In genomic region chr2:26634629-26635488, GRCm38 (mm10) we compare ENCODE assay signal across 10 mouse cellular contexts. TPM values are rescaled to one million over a fixed set of nuclear protein-coding genes. Genes with fewer than 3 reads are reported as not detected.
DNase-seq lines count a peak whose midpoint lies in the region; ATAC-seq lines count a peak whose summit lies in the region.
"Had no signal": no experiment of that assay in that cellular context is flagged by ENCODE, and none has a peak within 500 bp of the region (broad histone marks: within the 10 kb centered on the region; RNA-seq: fewer than 3 reads in every experiment).

No protein-coding gene starts in this region.

- no peak for DNase-seq in kidney, adult 9 months
- DNase-seq in kidney, postnatal 36 days: peak; percentile 29 to 55
- no peak for DNase-seq in layer of hippocampus, adult 9-11 months
- no peak for DNase-seq in cerebellum, adult 11 months
- DNase-seq: heart, postnatal 4 days had no signal

- 61% methylated on average over 12 of the region's 12 CpGs for WGBS in kidney, embryonic 16.5 days
- WGBS in midbrain, embryonic 15.5 days: 70% methylated on average over 12 of the region's 12 CpGs

- no peak overlapping the region for H3K9ac ChIP-seq in kidney, embryonic 16.5 days (replicated peaks; ENCODE audit: low read length)
- H3K9ac ChIP-seq in midbrain, embryonic 15.5 days: no peak overlapping the region

- no peak overlapping the region for H3K4me2 ChIP-seq in kidney, embryonic 16.5 days (replicated peaks; ENCODE audit: low read depth, low read length)
- no peak overlapping the region for H3K4me2 ChIP-seq in midbrain, embryonic 15.5 days

- peaks cover 44% of the 10 kb centered on the region for H3K36me3 ChIP-seq in kidney, embryonic 16.5 days (ENCODE audit: insufficient read depth, low read length)
- peaks cover 31% of the 10 kb centered on the region for H3K36me3 ChIP-seq in midbrain, embryonic 15.5 days (replicated peaks)

- H3K4me1 ChIP-seq in kidney, embryonic 16.5 days (ENCODE audit: insufficient read depth, low read length): peaks cover 35% of the 10 kb centered on the region
- peaks cover 10% of the 10 kb centered on the region for H3K4me1 ChIP-seq in brown adipose tissue, adult 24 weeks (ENCODE audit: control insufficient read depth, insufficient read depth, insufficient read length, low read length)
- peaks cover 82% of the 10 kb centered on the region for H3K4me1 ChIP-seq in midbrain, embryonic 15.5 days

- no peak overlapping the region for H3K4me3 ChIP-seq in kidney, embryonic 16.5 days (ENCODE audit: low read length)
- H3K4me3 ChIP-seq in brown adipose tissue, adult 24 weeks (ENCODE audit: insufficient read depth, low read depth, low read length): no peak overlapping the region
- H3K4me3 ChIP-seq in midbrain, embryonic 15.5 days: no peak overlapping the region

- no peaks in the 10 kb centered on the region for H3K27me3 ChIP-seq in kidney, embryonic 16.5 days (ENCODE audit: insufficient read depth, low read length)
- H3K27me3 ChIP-seq in midbrain, embryonic 15.5 days (replicated peaks): no peaks in the 10 kb centered on the region

- ATAC-seq in kidney, embryonic 16.5 days (ENCODE audit: low FRiP score, low TSS enrichment): 0 out of 2 replicates have a peak, but pooled peaks have one; percentile 8
- no peak for ATAC-seq in midbrain, embryonic 15.5 days (replicated peaks)
- ATAC-seq: activated CD4-positive, CD25-positive, alpha-beta regulatory T cell, adult 4 months; forebrain, embryonic 14.5 days had no signal

- H3K27ac ChIP-seq in kidney, embryonic 16.5 days (ENCODE audit: low read length): peak overlapping the region; percentile 20; the same call in 1 of the 2 replicates
- H3K27ac ChIP-seq in brown adipose tissue, adult 24 weeks (replicated peaks; ENCODE audit: low read depth, low read length): 0 out of 2 replicates have a peak overlapping the region, but pooled peaks have one; percentile 3
- peak overlapping the region; percentile 1; the same call in 1 of the 2 replicates for H3K27ac ChIP-seq in midbrain, embryonic 15.5 days

- no peaks in the 10 kb centered on the region for H3K9me3 ChIP-seq in kidney, embryonic 16.5 days (ENCODE audit: low read length)
- H3K9me3 ChIP-seq in midbrain, embryonic 15.5 days: no peaks in the 10 kb centered on the region

RNA-seq across cellular contexts. Expression of gene Fam69b, which starts 6.6 kb away (rescaled TPM):
- 39.3 and 40.3 TPM in 2 replicates for polyA plus RNA-seq in kidney, embryonic 16.5 days (2015; fragmentation: Nextera tagmentation; extraction: Ambion mirVana)
- 24.4 and 49.4 TPM in 2 replicates for polyA plus RNA-seq in brown adipose tissue, adult 24 weeks (2012; ENCODE audit: insufficient read depth, insufficient read length, missing spikeins)
- polyA plus RNA-seq in midbrain, embryonic 15.5 days (2015; fragmentation: Nextera tagmentation; extraction: Ambion mirVana): 164 and 168 TPM in 2 replicates

RNA-seq across cellular contexts. Expression of gene Agpat2, which starts 30.6 kb away (rescaled TPM):
- 53.0 and 57.0 TPM in 2 replicates for polyA plus RNA-seq in kidney, embryonic 16.5 days (2015; fragmentation: Nextera tagmentation; extraction: Ambion mirVana)
- 2,029 and 2,407 TPM in 2 replicates for polyA plus RNA-seq in brown adipose tissue, adult 24 weeks (2012; ENCODE audit: insufficient read depth, insufficient read length, missing spikeins)
- 4.6 and 6.7 TPM in 2 replicates for polyA plus RNA-seq in midbrain, embryonic 15.5 days (2015; fragmentation: Nextera tagmentation; extraction: Ambion mirVana)

RNA-seq across cellular contexts. Expression of gene Lcn4, which starts 36.2 kb away (rescaled TPM):
- not detected in 2 replicates for polyA plus RNA-seq in kidney, embryonic 16.5 days (2015; fragmentation: Nextera tagmentation; extraction: Ambion mirVana)
- not detected in 2 replicates for polyA plus RNA-seq in brown adipose tissue, adult 24 weeks (2012; ENCODE audit: insufficient read depth, insufficient read length, missing spikeins)
- not detected in 2 replicates for polyA plus RNA-seq in midbrain, embryonic 15.5 days (2015; fragmentation: Nextera tagmentation; extraction: Ambion mirVana)
- polyA plus RNA-seq: forebrain, embryonic 14.5 days had no signal

RNA-seq across cellular contexts. Expression of gene Gm20532, which starts 48.4 kb away (rescaled TPM):
- polyA plus RNA-seq in kidney, embryonic 16.5 days (2015; fragmentation: Nextera tagmentation; extraction: Ambion mirVana): not detected in 2 replicates
- polyA plus RNA-seq in brown adipose tissue, adult 24 weeks (2012; ENCODE audit: insufficient read depth, insufficient read length, missing spikeins): not detected in 2 replicates
- not detected in 2 replicates for polyA plus RNA-seq in midbrain, embryonic 15.5 days (2015; fragmentation: Nextera tagmentation; extraction: Ambion mirVana)
- polyA plus RNA-seq: activated CD4-positive, CD25-positive, alpha-beta regulatory T cell, adult 4 months; forebrain, embryonic 14.5 days had no signal

RNA-seq across cellular contexts. Expression of gene Egfl7, which starts 55.0 kb away (rescaled TPM):
- polyA plus RNA-seq in kidney, embryonic 16.5 days (2015; fragmentation: Nextera tagmentation; extraction: Ambion mirVana): 257 and 266 TPM in 2 replicates
- polyA plus RNA-seq in brown adipose tissue, adult 24 weeks (2012; ENCODE audit: insufficient read depth, insufficient read length, missing spikeins): 75.5 and 80.4 TPM in 2 replicates
- polyA plus RNA-seq in midbrain, embryonic 15.5 days (2015; fragmentation: Nextera tagmentation; extraction: Ambion mirVana): 71.8 and 75.7 TPM in 2 replicates

Comparison
In these comparisons a context has a peak if more than half of its experiments do, and no peak if none do; other contexts are left out.
1. DNase-seq: peak in kidney, postnatal 36 days (2 of 2); none in kidney, adult 9 months (single experiment), layer of hippocampus, adult 9-11 months (single experiment) and cerebellum, adult 11 months (single experiment).
2. RNA of gene Agpat2, which starts 30.6 kb away (polyA plus RNA-seq): 2,029 to 2,407 TPM in brown adipose tissue, adult 24 weeks; 53.0 to 57.0 TPM in kidney, embryonic 16.5 days and 4.6 to 6.7 TPM in midbrain, embryonic 15.5 days; every median in the first group is over 10 times any median in the second.
3. Peak in every context shown above with its lines, with median percentiles within 50 percentile points of each other: H3K27ac ChIP-seq.